Mouse (Mus musculus) myocyte (in vitro differentiated cells): ENCODE measurements around the gene Ank3. TPM values are rescaled to one million over a fixed set of nuclear protein-coding genes. Genes with fewer than 3 reads are reported as not detected.

Experiments used
- H3K27me3 ChIP-seq: one replicate; pipeline ENCODE4 v1.6.1; 2011; ENCODE audit not compliant: control insufficient read depth, insufficient read depth, insufficient read length
- H3K36me3 ChIP-seq: one replicate; pipeline ENCODE4 v1.6.1; 2011; ENCODE audit not compliant: control insufficient read depth, insufficient read depth
- H3K4me2 ChIP-seq: one replicate; pipeline ENCODE4 v1.6.1; 2011; ENCODE audit warnings: low read depth, control low read depth
- H3K4me3 ChIP-seq: one replicate; pipeline ENCODE4 v1.5.1; 2011; ENCODE audit warnings: mild to moderate bottlenecking, control low read depth, moderate library complexity
- H3K79me2 ChIP-seq: one replicate; pipeline ENCODE4 v1.6.1; 2011; ENCODE audit not compliant: control insufficient read depth, insufficient read depth
- H3ac ChIP-seq: one replicate; pipeline ENCODE4 v1.6.1; 2011; ENCODE audit not compliant: control insufficient read depth, insufficient read length
- CEBPB ChIP-seq: IDR thresholded peaks from 2 replicates; pipeline ENCODE4 v1.6.1; 2011; ENCODE audit warnings: mild to moderate bottlenecking, moderate library complexity; ENCODE audit not compliant: poor library complexity, insufficient read depth, severe bottlenecking
- E2F4 ChIP-seq: IDR thresholded peaks from one replicate; pipeline ENCODE4 v1.6.1; 2011; ENCODE audit warnings: mild to moderate bottlenecking, control low read depth, moderate library complexity; ENCODE audit not compliant: insufficient read depth
- MAX ChIP-seq: IDR thresholded peaks from one replicate; pipeline ENCODE4 v1.6.1; 2011; ENCODE audit warnings: low read depth, mild to moderate bottlenecking, control low read depth
- MYOD1 ChIP-seq, 3 experiments: IDR thresholded peaks; one replicate each; pipeline ENCODE4 v1.6.1; 2011; ENCODE audit warnings: control low read depth in 2 of 3, low read depth in 2 of 3, mild to moderate bottlenecking in 2 of 3, moderate library complexity in 1 of 3; ENCODE audit not compliant: insufficient read length in 2 of 3, control insufficient read depth in 1 of 3
- MYOG ChIP-seq, 3 experiments: IDR thresholded peaks; one replicate each; pipeline ENCODE4 v1.6.1; 2011; ENCODE audit warnings: control low read depth in 2 of 3, low read depth in 2 of 3, mild to moderate bottlenecking in 2 of 3; ENCODE audit not compliant: insufficient read length in 2 of 3, control insufficient read depth in 1 of 3, insufficient read depth in 1 of 3
- POLR2A ChIP-seq: IDR thresholded peaks from one replicate; pipeline ENCODE4 v1.6.1; 2011; ENCODE audit warnings: low read depth, mild to moderate bottlenecking, control low read depth, moderate library complexity; ENCODE audit not compliant: insufficient read length
- POLR2AphosphoS2 ChIP-seq: IDR thresholded peaks from one replicate; pipeline ENCODE4 v1.6.1; 2011; ENCODE audit warnings: low read depth, control low read depth; ENCODE audit not compliant: insufficient read length
- REST ChIP-seq: IDR thresholded peaks from one replicate; pipeline ENCODE4 v1.6.1; 2011; ENCODE audit warnings: mild to moderate bottlenecking, control low read depth, moderate library complexity; ENCODE audit not compliant: insufficient read depth, insufficient read length
- SRF ChIP-seq: IDR thresholded peaks from one replicate; pipeline ENCODE4 v1.6.1; 2011; ENCODE audit warnings: low read depth; ENCODE audit not compliant: control insufficient read depth, insufficient read length
- TCF12 ChIP-seq: IDR thresholded peaks from one replicate; pipeline ENCODE4 v1.6.1; 2011; ENCODE audit warnings: mild to moderate bottlenecking, control low read depth; ENCODE audit not compliant: poor library complexity, insufficient read depth, severe bottlenecking
- TCF3 ChIP-seq: IDR thresholded peaks from one replicate; pipeline ENCODE4 v1.6.1; 2011; ENCODE audit warnings: low read depth, control low read depth; ENCODE audit not compliant: insufficient read length
- USF1 ChIP-seq: IDR thresholded peaks from one replicate; pipeline ENCODE4 v1.6.1; 2011; ENCODE audit warnings: low read depth, mild to moderate bottlenecking, control low read depth, moderate library complexity
- polyA plus RNA-seq: library from polyadenylated mRNA; unstranded; fragments of >200 nt; fragmentation: generic; extraction: Trizol; gene quantifications from one replicate; pipeline ENCODE4 v1.2.1, GENCODE M21; 2012; ENCODE audit warnings: missing spikeins

Gene Ank3
- polyA plus RNA-seq, 1 experiment: 5.5 TPM

DNA sequence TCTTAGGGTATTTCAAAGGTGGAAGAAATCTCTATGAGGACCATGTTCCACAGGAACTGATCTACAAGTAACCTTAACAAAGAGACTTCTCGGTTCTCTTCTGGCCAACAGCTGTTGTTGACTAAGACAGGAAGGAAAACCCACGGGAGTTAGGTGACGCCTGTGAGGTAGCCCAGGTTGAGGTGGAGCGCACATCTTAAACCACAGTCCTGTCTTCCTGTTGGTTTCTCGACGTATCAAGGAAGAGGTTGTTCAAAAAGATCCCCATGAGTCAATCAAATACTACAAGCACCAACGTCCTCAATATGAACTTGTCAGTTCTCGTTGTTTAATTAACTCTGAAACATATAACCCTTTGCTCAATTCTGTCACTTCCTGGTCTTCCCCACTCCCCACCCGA lies 634.4 kb downstream of the Ank3 start:
- no peaks in the 10 kb centered on the region for H3K36me3 ChIP-seq
- no peak overlapping the region for H3ac ChIP-seq
- no peak overlapping the region for H3K4me3 ChIP-seq
- no peaks in the 10 kb centered on the region for H3K27me3 ChIP-seq
- no peak overlapping the region for H3K4me2 ChIP-seq
- TF ChIP-seq REST (no peak), MYOG (IDR thresholded peaks at IDR 0.05; ENCODE audit: control insufficient read depth in 1 of 3, insufficient read depth in 1 of 3, insufficient read length in 2 of 3, low read depth in 2 of 3) (no peak), MAX (no peak)
- no peaks in the 10 kb centered on the region for H3K79me2 ChIP-seq

- Histone ChIP-seq H3K4me3 (no peak overlapping the region), H3K4me2 (no peak overlapping the region), H3K27me3 (no peaks in the 10 kb centered on the region), H3ac (no peak overlapping the region), H3K36me3 (no peaks in the 10 kb centered on the region), H3K79me2 (no peaks in the 10 kb centered on the region)
- no peak for TF ChIP-seq CEBPB
- TF ChIP-seq REST: no peak
- TF ChIP-seq MYOD1 (IDR thresholded peaks at IDR 0.05; ENCODE audit: control insufficient read depth in 1 of 3, insufficient read length in 2 of 3, low read depth in 2 of 3): no peak
- TF ChIP-seq TCF12: no peak
- no peak for TF ChIP-seq MAX
- TF ChIP-seq SRF: no peak
- TF ChIP-seq MYOG (IDR thresholded peaks at IDR 0.05; ENCODE audit: control insufficient read depth in 1 of 3, insufficient read depth in 1 of 3, insufficient read length in 2 of 3, low read depth in 2 of 3): no peak
- no peak for TF ChIP-seq E2F4
- TF ChIP-seq TCF3: no peak
- no peak for TF ChIP-seq USF1
- TF ChIP-seq POLR2A: no peak
- TF ChIP-seq POLR2AphosphoS2: no peak
Measured at GRCm38 (mm10) chr10:70033856-70034255, 635.3 kb downstream of the Ank3 start.

DNA sequence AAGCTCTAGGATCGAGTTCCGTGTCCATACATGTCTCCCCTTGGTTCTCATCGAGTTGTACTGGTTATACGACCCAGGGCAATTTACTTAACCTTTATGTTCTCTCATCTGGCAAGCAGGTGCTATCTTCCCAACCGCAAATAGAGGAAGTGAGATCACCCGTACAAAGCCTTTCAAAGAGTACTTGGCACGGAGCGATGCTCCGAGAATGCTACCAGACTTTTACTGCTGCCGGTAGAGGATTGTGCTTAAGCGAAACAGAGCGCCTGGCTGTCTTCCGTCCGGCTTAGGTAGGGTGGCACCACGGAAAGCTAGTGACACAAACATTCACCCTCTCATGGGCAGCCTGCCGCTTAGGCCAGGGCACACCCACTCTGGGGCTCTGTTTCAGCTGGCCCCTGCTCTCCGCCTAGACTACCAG lies 641.3 kb downstream of the Ank3 start:
- no peaks in the 10 kb centered on the region for H3K79me2 ChIP-seq
- no peak overlapping the region for H3K4me2 ChIP-seq
- no peaks in the 10 kb centered on the region for H3K36me3 ChIP-seq
- no peak overlapping the region for H3K4me3 ChIP-seq
- no peak overlapping the region for H3ac ChIP-seq
- H3K27me3 ChIP-seq: no peaks in the 10 kb centered on the region
- TF ChIP-seq TCF12 (no peak), TCF3 (no peak), E2F4 (no peak), POLR2AphosphoS2 (no peak), REST (no peak), MYOG (IDR thresholded peaks at IDR 0.05; ENCODE audit: control insufficient read depth in 1 of 3, insufficient read depth in 1 of 3, insufficient read length in 2 of 3, low read depth in 2 of 3) (no peak), MAX (no peak), MYOD1 (IDR thresholded peaks at IDR 0.05; ENCODE audit: control insufficient read depth in 1 of 3, insufficient read length in 2 of 3, low read depth in 2 of 3) (no peak), SRF (no peak), POLR2A (no peak), CEBPB (no peak), USF1 (no peak)

- H3K4me3 ChIP-seq: no peak overlapping the region
- no peak overlapping the region for H3K4me2 ChIP-seq
- TF ChIP-seq TCF12 (no peak), MYOG (IDR thresholded peaks at IDR 0.05; ENCODE audit: control insufficient read depth in 1 of 3, insufficient read depth in 1 of 3, insufficient read length in 2 of 3, low read depth in 2 of 3) (no peak), MYOD1 (IDR thresholded peaks at IDR 0.05; ENCODE audit: control insufficient read depth in 1 of 3, insufficient read length in 2 of 3, low read depth in 2 of 3) (no peak), E2F4 (no peak), CEBPB (no peak), USF1 (no peak), POLR2A (no peak), MAX (no peak), TCF3 (no peak), REST (no peak), POLR2AphosphoS2 (no peak), SRF (no peak)
- no peak overlapping the region for H3ac ChIP-seq
- no peaks in the 10 kb centered on the region for H3K27me3 ChIP-seq
- no peaks in the 10 kb centered on the region for H3K36me3 ChIP-seq
- no peaks in the 10 kb centered on the region for H3K79me2 ChIP-seq
Measured at GRCm38 (mm10) chr10:70041562-70041961, 643.0 kb downstream of the Ank3 start.

DNA sequence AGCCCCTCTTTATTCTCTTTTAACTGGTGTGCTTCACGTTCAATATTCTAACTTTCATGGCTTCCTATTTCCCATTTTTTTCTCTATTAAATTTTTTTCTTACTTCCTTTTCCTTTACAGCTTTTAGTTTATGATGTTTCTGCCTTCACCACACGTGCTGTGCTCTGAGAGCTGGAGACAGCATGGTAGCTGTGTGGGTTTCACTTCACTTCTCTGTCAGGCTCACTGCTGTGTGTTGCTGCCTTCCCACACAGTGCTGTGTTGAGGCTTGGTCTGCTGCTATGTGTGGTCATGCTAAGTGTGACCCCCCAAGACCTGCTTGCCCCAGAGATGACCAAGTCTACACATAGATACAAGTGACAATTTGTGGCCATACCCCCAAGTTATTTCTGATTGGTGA lies 647.1 kb downstream of the Ank3 start:
- Histone ChIP-seq H3K79me2 (no peaks in the 10 kb centered on the region), H3K4me2 (no peak overlapping the region), H3K4me3 (no peak overlapping the region), H3ac (no peak overlapping the region), H3K27me3 (no peaks in the 10 kb centered on the region), H3K36me3 (no peaks in the 10 kb centered on the region)
- TF ChIP-seq USF1: no peak
- TF ChIP-seq MYOD1 (IDR thresholded peaks at IDR 0.05; ENCODE audit: control insufficient read depth in 1 of 3, insufficient read length in 2 of 3, low read depth in 2 of 3): no peak
- TF ChIP-seq TCF12: no peak
- TF ChIP-seq CEBPB: no peak
- TF ChIP-seq POLR2A: no peak
- TF ChIP-seq REST: no peak
- no peak for TF ChIP-seq TCF3
- no peak for TF ChIP-seq MYOG (IDR thresholded peaks at IDR 0.05; ENCODE audit: control insufficient read depth in 1 of 3, insufficient read depth in 1 of 3, insufficient read length in 2 of 3, low read depth in 2 of 3)
- TF ChIP-seq MAX: no peak
- TF ChIP-seq SRF: no peak
- TF ChIP-seq POLR2AphosphoS2: no peak
- TF ChIP-seq E2F4: no peak
